Mouse (Mus musculus) hindbrain, postnatal 0 days (tissue): ENCODE measurements around the gene Gm20388. TPM values are rescaled to one million over a fixed set of nuclear protein-coding genes. Genes with fewer than 3 reads are reported as not detected.
A peak's percentile ranks its signal among the peaks of the same experiment; 100 is the strongest.

Experiments used
- ATAC-seq: fragments of 200-750 bp; cut with Nextera tagmentation; 2 replicates; pipeline ENCODE4 v1.8.0; 2017; ENCODE audit warnings: mild to moderate bottlenecking, moderate TSS enrichment, moderate library complexity
- DNase-seq: peaks from one replicate; pipeline ENCODE4 v3.0.0-alpha.2; 2015; ENCODE audit warnings: low spot score
- H3K27ac ChIP-seq: fragments of 300-500 bp; sonication (generic); 2 replicates; pipeline ENCODE4 v1.5.1; 2014; ENCODE audit warnings: mild to moderate bottlenecking
- H3K27me3 ChIP-seq: fragments of 300-500 bp; sonication (generic); 2 replicates; pipeline ENCODE4 v1.6.1; 2014; ENCODE audit warnings: low read length, mixed read lengths; ENCODE audit not compliant: insufficient read depth
- H3K36me3 ChIP-seq: fragments of 300-500 bp; sonication (generic); 2 replicates; pipeline ENCODE4 v1.6.1; 2014; ENCODE audit warnings: low read length, mixed read lengths; ENCODE audit not compliant: insufficient read depth
- H3K4me1 ChIP-seq: fragments of 300-500 bp; sonication (generic); 2 replicates; pipeline ENCODE4 v1.6.1; 2014; ENCODE audit warnings: antibody characterized with exemption, low read length, mixed read lengths; ENCODE audit not compliant: insufficient read depth
- H3K4me2 ChIP-seq: fragments of 300-500 bp; sonication (generic); 2 replicates; pipeline ENCODE4 v1.6.1; 2014; ENCODE audit warnings: low read depth, mild to moderate bottlenecking, low read length, moderate library complexity, mixed read lengths
- H3K4me3 ChIP-seq: fragments of 300-500 bp; sonication (generic); 2 replicates; pipeline ENCODE4 v1.5.1; 2014; ENCODE audit warnings: low read length
- H3K9ac ChIP-seq: fragments of 300-500 bp; sonication (generic); replicated peaks from 2 replicates; pipeline ENCODE4 v1.6.1; 2014; ENCODE audit warnings: mild to moderate bottlenecking, low read length, moderate library complexity, mixed read lengths
- H3K9me3 ChIP-seq: fragments of 300-500 bp; sonication (generic); 2 replicates; pipeline ENCODE4 v1.6.1; 2016; ENCODE audit warnings: low read length, mixed read lengths
- CTCF ChIP-seq: IDR thresholded peaks from 2 replicates; pipeline ENCODE4 v1.5.1; 2016; ENCODE audit warnings: antibody characterized with exemption, control low read depth, low read depth
- WGBS: fragments of 180-500 bp; shearing (Covaris S2); extraction: QIAGEN DNeasy Blood & Tissue Kit; methylation state at CpG from one replicate; pipeline ENCODE4 v1.1.7; 2014; 5-methylcytosine and 5-hydroxymethylcytosine counted together
- polyA plus RNA-seq: library from polyadenylated mRNA; unstranded; fragments of >200 nt; fragmentation: Nextera tagmentation; extraction: Ambion mirVana; gene quantifications from 2 replicates; pipeline ENCODE4 v1.2.1, GENCODE M21; 2015
- total RNA-seq: library from RNA; depleted of rRNA; stranded (reverse); fragments of >200 nt; gene quantifications from 2 replicates; pipeline ENCODE4 v1.2.3, GENCODE M21; 2014

Gene Gm20388
- total and polyA plus RNA-seq, 2 experiments from 2014 or later, result 71.3 TPM; not detected in 1

- 50% methylated on average over 3 of the region's 3 CpGs for WGBS
- Histone ChIP-seq H3K4me1 (no peaks in the 10 kb centered on the region; the same call in 1 of the 2 replicates), H3K4me3 (no peak overlapping the region), H3K9me3 (no peaks in the 10 kb centered on the region), H3K27me3 (peaks cover 5% of the 10 kb centered on the region), H3K36me3 (no peaks in the 10 kb centered on the region), H3K9ac (no peak overlapping the region), H3K27ac (no peak overlapping the region), H3K4me2 (no peak overlapping the region)
- TF ChIP-seq CTCF, result peak; percentile 43
- DNase-seq, result no peak
- no peak for ATAC-seq
These were observed 1816.5 kb downstream of the Gm20388 start for GRCm38 (mm10) chr8:121727164-121727563.

GRCm38 (mm10) chr8:121729323-121729722 lies 1818.7 kb downstream of the Gm20388 start, which contains the start of gene Jph3:
Gene Jph3 (plus strand): TSS chr8:121729623.
- WGBS, result 6% methylated on average over 12 of the region's 12 CpGs
- Histone ChIP-seq H3K4me2 (peak within 1 kb of the TSS; percentile 77), H3K4me1 (peaks cover 8% of the 10 kb centered on the region), H3K27me3 (peaks cover 5% of the 10 kb centered on the region), H3K9me3 (no peaks in the 10 kb centered on the region), H3K36me3 (no peaks in the 10 kb centered on the region), H3K9ac (peak within 1 kb of the TSS; percentile 69), H3K27ac (peak within 1 kb of the TSS; percentile 56; the same call in 1 of the 2 replicates), H3K4me3 (peak within 1 kb of the TSS; percentile 65)
- ATAC-seq (no peak), DNase-seq (no peak)
- TF ChIP-seq CTCF, result no peak

GRCm38 (mm10) chr8:121729754-121730153 lies 1819.1 kb downstream of the Gm20388 start:
- peak; percentile 36; the same call in 1 of the 2 replicates for ATAC-seq
- TF ChIP-seq CTCF, result no peak

GRCm38 (mm10) chr8:121730170-121730569 lies 1819.5 kb downstream of the Gm20388 start:
- peak overlapping the region; percentile 77 for H3K4me2 ChIP-seq
- H3K27ac ChIP-seq, result peak overlapping the region; percentile 56; the same call in 1 of the 2 replicates
- WGBS, result under 1% methylated on average over 43 of the region's 60 CpGs
- no peaks in the 10 kb centered on the region for H3K9me3 ChIP-seq
- peaks cover 5% of the 10 kb centered on the region for H3K27me3 ChIP-seq
- H3K4me3 ChIP-seq, result peak overlapping the region; percentile 65
- ATAC-seq, result peak; percentile 33; the same call in 1 of the 2 replicates
- TF ChIP-seq CTCF, result no peak
- H3K4me1 ChIP-seq, result peaks cover 8% of the 10 kb centered on the region
- H3K9ac ChIP-seq, result peak overlapping the region; percentile 69
- no peaks in the 10 kb centered on the region for H3K36me3 ChIP-seq
- DNase-seq, result peak; percentile 71

More at GRCm38 (mm10) chr8:121729754-121730153, 1819.1 kb downstream of the Gm20388 start:
- peaks cover 8% of the 10 kb centered on the region for H3K4me1 ChIP-seq
- peak; percentile 68 for DNase-seq
- peak overlapping the region; percentile 56; the same call in 1 of the 2 replicates for H3K27ac ChIP-seq
- H3K4me2 ChIP-seq, result peak overlapping the region; percentile 77
- peak overlapping the region; percentile 65 for H3K4me3 ChIP-seq
- H3K36me3 ChIP-seq, result no peaks in the 10 kb centered on the region
- no peaks in the 10 kb centered on the region for H3K9me3 ChIP-seq
- WGBS, result under 1% methylated on average over 31 of the region's 54 CpGs
- H3K9ac ChIP-seq, result peak overlapping the region; percentile 69
- H3K27me3 ChIP-seq, result peaks cover 5% of the 10 kb centered on the region

- Histone ChIP-seq H3K9me3 (no peaks in the 10 kb centered on the region), H3K27me3 (peaks cover 5% of the 10 kb centered on the region), H3K9ac (peak overlapping the region; percentile 69), H3K4me1 (peaks cover 8% of the 10 kb centered on the region), H3K36me3 (no peaks in the 10 kb centered on the region), H3K4me3 (peak overlapping the region; percentile 65), H3K27ac (peak overlapping the region; percentile 52; the same call in 1 of the 2 replicates), H3K4me2 (peak overlapping the region; percentile 77)
- DNase-seq (peak; percentile 25), ATAC-seq (peak; percentile 13; the same call in 1 of the 2 replicates)
- no peak for TF ChIP-seq CTCF
- WGBS, result under 1% methylated on average over 35 of the region's 37 CpGs
These were observed 1820.0 kb downstream of the Gm20388 start for GRCm38 (mm10) chr8:121730646-121731045.

- WGBS, result 2% methylated on average over 11 of the region's 11 CpGs
- ATAC-seq, result peak; percentile 25
These were observed 1820.4 kb downstream of the Gm20388 start for GRCm38 (mm10) chr8:121731060-121731459.

More at GRCm38 (mm10) chr8:121731060-121731459, 1820.4 kb downstream of the Gm20388 start:
- peak overlapping the region; percentile 77 for H3K4me2 ChIP-seq
- peak overlapping the region; percentile 65 for H3K4me3 ChIP-seq
- no peaks in the 10 kb centered on the region for H3K9me3 ChIP-seq
- H3K9ac ChIP-seq, result peak overlapping the region; percentile 69
- no peaks in the 10 kb centered on the region for H3K36me3 ChIP-seq
- peak overlapping the region; percentile 52; the same call in 1 of the 2 replicates for H3K27ac ChIP-seq
- H3K27me3 ChIP-seq, result peaks cover 5% of the 10 kb centered on the region
- DNase-seq, result no peak
- H3K4me1 ChIP-seq, result peaks cover 8% of the 10 kb centered on the region
- no peak for TF ChIP-seq CTCF
